Mouse (Mus musculus) ovary, adult 10 weeks (tissue): ENCODE data around the gene Adgrl2. TPM values are rescaled to one million over a fixed set of nuclear protein-coding genes. Genes with fewer than 3 reads are reported as not detected.

Experiments
- polyA plus RNA-seq: library from polyadenylated mRNA; stranded (reverse); fragments of 350-450 nt; fragmentation: Illumina TruSeq; extraction: RNeasy Lipid Tissue Mini Kit (QIAGEN cat#74804); gene quantifications from one replicate; pipeline ENCODE4 v1.2.3, GENCODE M21; 2014

Gene Adgrl2
- 74.2 TPM for polyA plus RNA-seq

DNA sequence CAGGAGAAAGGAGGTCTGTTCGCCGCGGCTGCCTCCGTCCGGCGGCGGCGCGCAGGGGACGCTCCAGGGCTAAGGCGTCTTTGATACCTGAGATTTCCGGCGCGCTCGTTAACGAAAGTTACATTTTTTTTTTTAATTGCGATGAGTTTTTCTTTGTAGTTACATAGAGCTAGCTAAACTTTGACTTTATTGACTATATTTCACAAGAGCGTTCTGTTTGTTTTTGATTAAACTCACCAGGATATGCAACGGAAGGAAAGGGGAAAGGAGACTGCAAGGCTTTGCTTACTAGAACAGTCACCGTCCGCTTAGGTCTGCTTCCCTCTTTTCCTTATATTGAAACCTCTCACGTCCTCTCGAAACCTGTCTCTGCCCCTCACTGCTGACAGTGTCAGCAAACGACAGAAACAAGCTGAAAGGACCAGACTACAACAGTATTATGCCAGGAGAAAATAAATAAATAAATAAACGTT is at the start of gene Adgrl2:
Adgrl2 (minus strand) TSS at position 25 of the 473 bp plus-strand sequence.

